Comparison of ENCODE assay signal across 13 mouse cellular contexts in the genomic region with DNA sequence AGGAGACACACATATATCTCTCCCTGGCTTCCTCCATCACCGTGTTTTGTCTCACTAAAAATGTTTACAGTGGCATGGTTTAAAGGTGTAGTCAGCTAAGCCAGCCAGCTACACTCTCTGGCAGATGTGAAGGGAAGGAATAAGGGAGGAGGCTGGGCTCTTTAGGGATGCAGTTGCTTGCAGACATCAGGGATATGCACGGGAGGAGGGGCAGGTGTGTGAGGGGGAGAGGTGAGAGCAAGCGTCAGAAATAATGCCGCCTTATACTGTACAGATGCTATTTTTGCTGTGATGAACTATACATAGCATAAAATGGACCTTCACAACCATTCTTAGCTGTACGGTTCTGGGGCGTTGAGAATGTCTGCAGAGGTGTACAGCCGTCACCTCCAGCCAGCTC.
DNase-seq lines count a peak whose midpoint lies in the region; ATAC-seq and TF ChIP-seq lines count a peak whose summit lies in the region.
"Had no signal": no experiment of that assay in that cellular context is flagged by ENCODE, and none has a peak within 500 bp of the region (broad histone marks: within the 10 kb centered on the region; RNA-seq: fewer than 3 reads in every experiment).

No protein-coding gene starts in this region.

- peak overlapping the region; percentile 18; the same call in 1 of the 2 replicates for H3K9ac ChIP-seq in forebrain, embryonic 12.5 days
- H3K9ac ChIP-seq in hindbrain, embryonic 16.5 days (ENCODE audit: low read depth, low read length): no peak overlapping the region
- no peak overlapping the region for H3K9ac ChIP-seq in midbrain, embryonic 16.5 days (ENCODE audit: low read depth, low read length)

- H3K9me3 ChIP-seq in forebrain, embryonic 12.5 days: 0 out of 2 replicates have a peak, but pooled peaks cover 3% of the 10 kb centered on the region
- H3K9me3 ChIP-seq in hindbrain, embryonic 16.5 days (ENCODE audit: control insufficient read depth, low read length): peaks cover 2% of the 10 kb centered on the region
- H3K9me3 ChIP-seq in midbrain, embryonic 16.5 days (replicated peaks; ENCODE audit: control insufficient read depth, low read length, poor library complexity, severe bottlenecking): no peaks in the 10 kb centered on the region; the same call in 1 of the 2 replicates

- peak overlapping the region; percentile 38; the same call in 1 of the 2 replicates for H3K4me2 ChIP-seq in forebrain, embryonic 12.5 days
- H3K4me2 ChIP-seq in hindbrain, embryonic 16.5 days (ENCODE audit: low read length): no peak overlapping the region
- no peak overlapping the region for H3K4me2 ChIP-seq in midbrain, embryonic 16.5 days (ENCODE audit: low read length)

- peak; percentile 12; the same call in 1 of the 2 replicates for ATAC-seq in forebrain, embryonic 12.5 days (ENCODE audit: low FRiP score)
- peak; percentile 58 for ATAC-seq in hindbrain, embryonic 16.5 days
- ATAC-seq in midbrain, embryonic 16.5 days: peak; percentile 66
- no peak for ATAC-seq in monocyte, adult 5-6 weeks (replicated peaks; ENCODE audit: insufficient number of reproducible peaks, low FRiP score, low TSS enrichment, poor library complexity, severe bottlenecking)

- peaks cover 33% of the 10 kb centered on the region for H3K4me1 ChIP-seq in forebrain, embryonic 12.5 days
- peaks cover 27% of the 10 kb centered on the region for H3K4me1 ChIP-seq in hindbrain, embryonic 16.5 days (ENCODE audit: control insufficient read depth, insufficient read depth, low read depth, low read length)
- H3K4me1 ChIP-seq in midbrain, embryonic 16.5 days (ENCODE audit: control insufficient read depth, insufficient read depth, low read length): peaks cover 28% of the 10 kb centered on the region

- WGBS in forebrain, embryonic 12.5 days: 68% methylated on average over 7 of the region's 7 CpGs
- WGBS in hindbrain, embryonic 16.5 days: 50% methylated on average over 7 of the region's 7 CpGs
- WGBS in midbrain, embryonic 16.5 days: 61% methylated on average over 7 of the region's 7 CpGs

- no peak for TF ChIP-seq CTCF in brain, embryonic 14.5 days (IDR thresholded peaks at IDR 0.05; ENCODE audit: borderline replicate concordance, extremely low read depth, insufficient read depth, insufficient read length)

- no peaks in the 10 kb centered on the region for H3K36me3 ChIP-seq in forebrain, embryonic 12.5 days (replicated peaks)
- H3K36me3 ChIP-seq in hindbrain, embryonic 16.5 days (ENCODE audit: control insufficient read depth, insufficient read depth, low read length): no peaks in the 10 kb centered on the region
- H3K36me3 ChIP-seq in midbrain, embryonic 16.5 days (ENCODE audit: control insufficient read depth, insufficient read depth, low read length): no peaks in the 10 kb centered on the region

- no peak overlapping the region for H3K4me3 ChIP-seq in forebrain, embryonic 12.5 days (replicated peaks)
- H3K4me3 ChIP-seq in hindbrain, embryonic 16.5 days (ENCODE audit: low read length): no peak overlapping the region
- H3K4me3 ChIP-seq in midbrain, embryonic 16.5 days (ENCODE audit: low read depth, low read length): no peak overlapping the region
- H3K4me3 ChIP-seq: myocyte had no signal

- TF ChIP-seq POLR2A in brain, embryonic 14.5 days (IDR thresholded peaks at IDR 0.05; ENCODE audit: borderline replicate concordance, extremely low read depth, insufficient read depth, insufficient read length, poor library complexity, severe bottlenecking): no peak

- DNase-seq in brain, embryonic 14.5 days (ENCODE audit: low read depth): peak; percentile 45
- no peak for DNase-seq in ovary, adult 18-20 months (ENCODE audit: low spot score)
- DNase-seq in liver: no peak
- DNase-seq: cerebellum, adult 8-10 months; gastrocnemius, postnatal 36 days; kidney, adult 18-20 months; kidney, postnatal 36 days; lung, postnatal 10 days had no signal

- H3K27me3 ChIP-seq in forebrain, embryonic 12.5 days: no peaks in the 10 kb centered on the region
- no peaks in the 10 kb centered on the region for H3K27me3 ChIP-seq in hindbrain, embryonic 16.5 days (replicated peaks; ENCODE audit: control insufficient read depth, insufficient read depth, low read length)
- H3K27me3 ChIP-seq in midbrain, embryonic 16.5 days (ENCODE audit: control insufficient read depth, insufficient read depth, low read depth, low read length): no peaks in the 10 kb centered on the region

- H3K27ac ChIP-seq in forebrain, embryonic 12.5 days: peak overlapping the region; percentile 88
- H3K27ac ChIP-seq in hindbrain, embryonic 16.5 days (ENCODE audit: low read depth, low read length): peak overlapping the region; percentile 68
- H3K27ac ChIP-seq in midbrain, embryonic 16.5 days (ENCODE audit: low read length): peak overlapping the region; percentile 76
